ENCODE assay signal across 7 mouse cellular contexts in the genomic region with DNA sequence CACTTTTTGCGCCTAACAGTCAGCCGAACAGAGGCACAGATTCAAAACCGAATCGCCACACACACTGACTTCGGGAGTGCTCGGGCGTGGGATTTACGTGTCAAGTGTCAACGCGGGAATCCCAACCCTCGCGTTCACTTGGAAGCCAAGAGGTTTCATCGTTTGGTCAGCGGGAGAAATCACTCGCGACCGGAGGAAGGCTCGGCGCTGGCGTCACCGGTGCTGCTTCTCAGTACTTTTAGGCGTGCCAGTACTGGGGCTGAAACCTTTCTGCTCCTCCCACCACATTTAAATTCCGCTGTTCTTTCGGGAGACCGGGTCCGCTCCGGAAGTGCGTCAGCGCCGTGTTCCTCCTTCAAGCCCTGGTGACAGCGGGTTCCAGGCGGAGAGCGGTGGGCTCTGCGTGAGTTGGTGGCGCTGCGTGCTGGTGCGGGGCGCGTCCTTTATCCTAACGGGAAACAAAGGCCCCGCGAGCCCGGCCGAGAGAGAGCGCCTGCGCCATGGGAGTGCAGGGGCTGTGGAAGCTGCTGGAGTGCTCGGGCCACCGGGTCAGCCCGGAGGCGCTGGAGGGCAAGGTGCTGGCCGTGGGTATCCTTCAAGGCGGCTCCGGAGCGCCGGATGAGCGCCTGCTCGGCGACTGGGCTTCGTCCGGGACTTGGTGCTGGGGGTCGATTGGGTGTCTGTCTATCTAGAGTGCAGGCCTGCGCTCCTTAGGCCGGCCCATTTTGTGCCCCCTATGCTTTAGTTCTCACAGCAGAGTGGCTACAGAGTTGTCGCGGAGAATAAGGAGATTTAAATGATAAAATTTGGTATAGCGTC. TPM values are rescaled to one million over a fixed set of nuclear protein-coding genes. Genes with fewer than 3 reads are reported as not detected.
DNase-seq lines count a peak whose midpoint lies in the region; ATAC-seq and TF ChIP-seq lines count a peak whose summit lies in the region.

A gene (plus strand): TSS at position 182 of the 819 bp plus-strand sequence.

- peak; percentile 83 for TF ChIP-seq POLR2A in small intestine, adult 2 months (IDR thresholded peaks at IDR 0.05; ENCODE audit: low read depth, low read length)

- no peaks in the 10 kb centered on the region for H3K27me3 ChIP-seq in intestine, postnatal 0 days (replicated peaks; ENCODE audit: control insufficient read depth, insufficient read depth, low read length)
- no peaks in the 10 kb centered on the region for H3K27me3 ChIP-seq in midbrain, embryonic 12.5 days
- H3K27me3 ChIP-seq in small intestine, adult 2 months (ENCODE audit: control insufficient read depth, insufficient read depth, low read length) = no peaks in the 10 kb centered on the region

- H3K9me3 ChIP-seq in intestine, postnatal 0 days (ENCODE audit: control insufficient read depth) = no peaks in the 10 kb centered on the region
- H3K9me3 ChIP-seq in midbrain, embryonic 12.5 days = 0 out of 2 replicates have a peak, but pooled peaks cover 3% of the 10 kb centered on the region

- H3K9ac ChIP-seq in intestine, postnatal 0 days (ENCODE audit: low read depth, low read length) = peak within 1 kb of the TSS; percentile 80
- peak within 1 kb of the TSS; percentile 91 for H3K9ac ChIP-seq in midbrain, embryonic 12.5 days (replicated peaks)

- peak within 1 kb of the TSS; percentile 93 for H3K27ac ChIP-seq in intestine, postnatal 0 days (ENCODE audit: low read depth, low read length)
- peak within 1 kb of the TSS; percentile 99 for H3K27ac ChIP-seq in midbrain, embryonic 12.5 days (replicated peaks)
- peak within 1 kb of the TSS; percentile 74 for H3K27ac ChIP-seq in small intestine, adult 2 months (ENCODE audit: insufficient read depth, low read depth, low read length)

- 0 out of 2 replicates have a peak, but pooled peaks cover 5% of the 10 kb centered on the region for H3K4me1 ChIP-seq in intestine, postnatal 0 days (replicated peaks; ENCODE audit: control insufficient read depth, insufficient read depth, low read length)
- H3K4me1 ChIP-seq in midbrain, embryonic 12.5 days = peaks cover 9% of the 10 kb centered on the region; the same call in 1 of the 2 replicates
- H3K4me1 ChIP-seq in small intestine, adult 2 months (ENCODE audit: control insufficient read depth, insufficient read depth, insufficient read length, low read length) = no peaks in the 10 kb centered on the region

- peak within 1 kb of the TSS; percentile 86 for H3K4me3 ChIP-seq in intestine, postnatal 0 days (ENCODE audit: low read depth, low read length)
- H3K4me3 ChIP-seq in midbrain, embryonic 12.5 days = peak within 1 kb of the TSS; percentile 80
- peak within 1 kb of the TSS; percentile 91 for H3K4me3 ChIP-seq in small intestine, adult 2 months (ENCODE audit: low read depth, low read length)

- ATAC-seq in intestine, postnatal 0 days = peak; percentile 85
- ATAC-seq in midbrain, embryonic 12.5 days (ENCODE audit: low FRiP score, low read depth) = peak; percentile 97

- TF ChIP-seq CTCF in intestine, postnatal 0 days (IDR thresholded peaks at IDR 0.05; ENCODE audit: low read depth) = peak; percentile 27
- TF ChIP-seq CTCF in small intestine, adult 2 months (IDR thresholded peaks at IDR 0.05; ENCODE audit: extremely low read depth, insufficient read length, insufficient replicate concordance, low read depth, low read length) = no peak

- intact Hi-C loops in left cerebral cortex, postnatal 4 days (cut with DNase I) = no loop called here

- H3K4me2 ChIP-seq in intestine, postnatal 0 days (replicated peaks; ENCODE audit: low read depth) = peak within 1 kb of the TSS; percentile 88
- H3K4me2 ChIP-seq in midbrain, embryonic 12.5 days (replicated peaks) = peak within 1 kb of the TSS; percentile 60

- DNase-seq in adrenal gland, adult 8-10 months = peak; percentile 90
- DNase-seq in embryo, embryonic 9.5 days (ENCODE audit: extremely low spot score) = peak; percentile 91
- DNase-seq in gastrocnemius, postnatal 4 days (ENCODE audit: low spot score in 2 of 2) = peak; percentile 55 to 76
- DNase-seq in left cerebral cortex, postnatal 4 days = peak; percentile 85

- H3K36me3 ChIP-seq in intestine, postnatal 0 days (ENCODE audit: control insufficient read depth, insufficient read depth) = peaks cover 7% of the 10 kb centered on the region; the same call in 1 of the 2 replicates
- peaks cover 13% of the 10 kb centered on the region for H3K36me3 ChIP-seq in midbrain, embryonic 12.5 days
- peaks cover 3% of the 10 kb centered on the region for H3K36me3 ChIP-seq in small intestine, adult 2 months (ENCODE audit: control insufficient read depth, insufficient read depth, low read length)

- WGBS in intestine, postnatal 0 days = under 1% methylated on average over 66 of the region's 66 CpGs
- WGBS in midbrain, embryonic 12.5 days = under 1% methylated on average over 66 of the region's 66 CpGs
- WGBS in small intestine, adult 2 months = under 1% methylated on average over 66 of the region's 66 CpGs

RNA-seq across cellular contexts. Expression of the gene that starts here (rescaled TPM):
- 10 to 100 TPM; 20.7 to 27.1 (median 23.2) TPM for total RNA-seq in adrenal gland, adult 8-10 months (2022)
- total RNA-seq in gastrocnemius, postnatal 4 days (2021) = 10 to 100 TPM; 15.4 to 18.8 TPM
- polyA plus RNA-seq in intestine, postnatal 0 days (2015; fragmentation: Nextera tagmentation; extraction: Ambion mirVana) = 7.6 and 8.7 TPM in 2 replicates
- total RNA-seq in left cerebral cortex, postnatal 4 days (2021) = 10 to 100 TPM; 25.0 to 25.3 TPM
- 46.0 and 47.9 TPM in 2 replicates for polyA plus RNA-seq in midbrain, embryonic 12.5 days (2016; fragmentation: Nextera tagmentation; extraction: Ambion mirVana)
- polyA plus RNA-seq in small intestine, adult 2 months (2012; rRNA removed) = 0.89 and 1.7 TPM in 2 replicates

Comparison
In these comparisons a context has a peak if more than half of its experiments do, and no peak if none do; other contexts are left out.
1. Peak in every context shown above with its lines: DNase-seq, ATAC-seq, H3K4me3 ChIP-seq and H3K27ac ChIP-seq.